Mouse (Mus musculus): ENCODE measurements around the gene Aqp8.

DNA sequence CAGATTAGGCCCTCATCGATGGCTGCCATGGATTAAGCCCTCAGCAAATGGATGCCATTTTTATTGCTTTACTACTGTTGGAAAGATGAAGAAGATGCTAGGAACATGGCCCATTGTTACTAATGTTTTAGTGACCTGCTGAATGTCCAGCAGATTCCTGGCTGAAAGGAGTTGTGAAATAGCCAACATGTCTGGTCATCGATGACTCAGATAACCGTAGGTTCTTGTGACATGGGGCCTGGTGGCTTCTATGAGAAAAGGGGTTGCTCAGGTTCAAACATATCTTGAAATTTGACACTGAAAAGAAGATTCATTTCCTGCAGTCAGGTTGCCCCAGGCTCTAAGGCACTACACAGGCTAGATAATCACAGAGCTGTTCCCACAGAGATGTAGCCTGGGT is 7.0 kb upstream of the Aqp8 start:
- TF ChIP-seq POLR2A (IDR thresholded peaks at IDR 0.05; ENCODE audit: borderline replicate concordance, low read depth, low read length) (no peak), CTCF (IDR thresholded peaks at IDR 0.05; ENCODE audit: low read depth, low read length) (no peak)

Data from bone marrow macrophage, adult 2 months (primary cell).